Mouse (Mus musculus) stomach, postnatal 0 days (tissue): ENCODE measurements around the gene Ensa.

Source experiments
- CTCF ChIP-seq: IDR thresholded peaks from 2 replicates; pipeline ENCODE4 v1.5.1; 2016; ENCODE audit warnings: antibody characterized with exemption, low read depth, mild to moderate bottlenecking, moderate library complexity
- EP300 ChIP-seq: optimal IDR thresholded peaks from 2 replicates; pipeline ENCODE3; 2016; ENCODE audit warnings: antibody characterized with exemption

- TF ChIP-seq CTCF (no peak), EP300 (no peak)
These were observed 1.2 kb upstream of the Ensa start for GRCm38 (mm10) chr3:95623551-95623950.
